Mouse (Mus musculus) B cell, adult 2 months (primary cell): ENCODE measurements at regions not wholly inside any gene's neighbourhood (a gene's known extent, or its start where the extent isn't known, plus 50 kb on each side); places are given as distances from the start of the nearest gene placed in this dataset.
"Not testable (repeated sequence)": the region's sequence is repeated elsewhere in the genome, so short reads cannot be mapped to it uniquely, and the experiment has no call there.

Experiments
- DNase-seq, 2 experiments: peaks; one replicate each; pipeline ENCODE4 v3.0.0; 2022

- no peak for DNase-seq
Observed at GRCm38 (mm10) chr3:40206326-40206725, 324.8 kb upstream of the Intu start.

DNA sequence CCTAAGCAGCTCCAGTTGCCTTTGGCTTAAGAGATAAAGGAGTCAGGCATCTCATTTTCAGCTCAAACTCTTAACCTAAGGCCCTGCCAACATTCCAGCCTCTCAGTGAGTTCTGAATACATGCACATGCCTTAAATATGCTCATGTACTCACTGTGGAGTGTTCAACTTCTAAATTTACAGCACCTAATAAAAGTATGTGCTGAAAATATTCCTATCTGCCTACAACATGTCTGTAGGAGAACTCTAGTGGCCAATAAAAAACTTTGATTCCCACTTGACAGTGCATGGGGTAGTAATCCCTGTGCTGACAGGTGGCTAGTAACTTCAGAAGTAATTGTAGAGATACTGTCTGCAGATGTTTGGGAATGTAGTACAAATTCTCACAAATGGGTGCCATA lies 319.3 kb upstream of the Intu start:
- no peak for DNase-seq

GRCm38 (mm10) chr3:40226772-40227171 lies 304.3 kb upstream of the Intu start:
- DNase-seq, result no peak

DNA sequence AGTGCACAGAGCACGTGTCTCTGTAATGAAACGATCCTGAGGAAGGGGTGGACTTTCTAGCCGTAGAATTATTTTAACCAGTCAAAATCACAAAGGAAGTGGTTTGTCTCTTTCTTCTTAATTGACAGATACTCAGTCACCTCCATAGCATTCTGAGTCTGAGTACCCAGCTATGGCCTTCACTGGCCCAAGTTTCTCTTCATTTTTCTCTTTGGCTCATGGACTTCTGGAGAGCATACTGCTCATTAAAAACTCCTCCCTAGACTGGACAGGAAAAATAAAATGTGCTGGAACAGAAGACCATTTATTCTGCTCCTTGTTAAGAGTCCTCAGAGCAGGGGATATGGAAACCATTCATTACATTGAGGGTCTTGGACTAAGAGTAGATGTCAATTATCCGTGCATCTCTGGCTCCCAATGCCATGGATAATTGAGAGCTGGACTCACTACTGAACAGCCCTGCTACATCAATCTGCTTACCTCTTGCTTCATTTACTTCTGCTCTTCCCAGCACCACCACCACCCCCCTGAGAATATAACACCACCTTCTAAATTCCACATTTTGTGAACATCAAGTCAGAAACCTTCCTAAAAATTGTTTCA lies 287.5 kb upstream of the Intu start:
- DNase-seq, result no peak

DNA sequence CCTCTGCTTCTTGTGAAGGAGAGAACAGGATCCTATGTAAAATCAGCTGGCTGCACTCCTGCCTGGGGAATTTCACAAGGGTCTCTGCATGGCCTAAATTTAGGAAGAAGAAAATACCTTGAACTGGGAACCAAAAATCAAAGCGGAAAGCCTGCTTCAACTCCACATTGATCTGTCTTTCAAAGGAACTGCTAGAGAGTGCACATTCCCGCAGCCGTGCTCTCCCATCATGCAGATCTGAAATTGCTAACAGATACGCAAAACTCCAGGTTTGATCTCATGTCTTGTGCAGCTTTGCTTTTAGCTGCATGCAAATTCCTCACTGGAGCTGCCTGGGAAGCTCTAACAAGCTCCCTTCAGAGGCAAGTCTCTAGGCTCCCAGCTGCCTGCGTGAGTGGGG lies 276.7 kb upstream of the Intu start:
- DNase-seq, result no peak

DNA sequence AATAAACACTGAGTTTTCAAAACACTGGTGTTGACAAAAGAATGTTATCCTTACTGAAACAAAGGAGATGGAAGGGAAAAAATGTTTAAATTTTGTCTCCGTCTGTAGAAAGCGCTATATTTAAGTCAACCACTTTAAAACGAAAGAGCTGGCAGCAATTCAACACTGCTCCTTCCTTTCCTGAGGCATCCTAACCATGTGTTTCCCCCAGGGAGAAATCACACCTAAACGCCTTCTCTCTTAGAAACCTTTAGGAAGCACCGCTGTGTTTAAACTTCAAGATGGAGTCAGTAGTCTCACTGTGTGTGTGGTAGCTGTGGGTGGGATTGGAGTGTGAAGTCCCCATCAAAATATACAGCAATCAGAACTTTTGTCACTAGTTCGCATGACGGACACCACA lies 268.6 kb upstream of the Intu start:
- no peak for DNase-seq

- DNase-seq, result no peak
Observed at GRCm38 (mm10) chr3:40267514-40267913, 263.6 kb upstream of the Intu start.

GRCm38 (mm10) chr3:40282926-40283325 lies 248.2 kb upstream of the Intu start:
- no peak for DNase-seq

DNA sequence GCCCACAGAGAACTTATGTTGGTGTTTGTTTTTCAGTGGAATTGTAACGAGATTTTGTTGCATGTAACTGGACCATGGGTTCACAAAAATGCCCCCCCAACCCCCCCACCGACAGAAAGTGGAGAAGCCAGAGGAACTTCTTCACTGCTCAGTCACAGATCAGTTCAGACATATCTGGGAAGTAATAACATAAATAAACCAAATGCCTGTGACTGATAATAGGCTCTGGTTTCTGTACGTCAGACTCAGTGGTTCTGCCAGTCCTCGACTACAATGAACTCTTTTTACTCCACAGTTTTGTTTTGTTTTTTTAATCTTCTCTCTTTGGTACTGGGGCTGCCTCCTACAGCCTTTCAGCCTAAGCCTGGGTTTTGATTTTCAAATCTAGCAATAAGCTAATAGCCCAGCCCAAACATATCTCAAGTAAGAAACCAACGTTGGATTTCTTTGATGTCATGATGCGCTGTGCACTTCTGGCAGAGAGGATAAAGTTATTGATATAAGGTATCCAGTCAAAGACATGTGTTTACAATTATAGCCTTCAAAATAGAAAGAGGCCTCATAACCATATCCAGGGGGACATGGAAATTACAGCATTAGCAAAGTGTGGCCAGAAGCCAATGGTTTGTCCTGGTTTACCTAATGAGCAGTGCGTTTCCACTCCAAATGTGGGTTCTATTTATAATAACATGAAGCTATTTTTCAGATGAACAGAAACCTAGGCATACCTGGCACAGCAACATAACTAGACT lies 244.0 kb upstream of the Intu start:
- no peak for DNase-seq

DNA sequence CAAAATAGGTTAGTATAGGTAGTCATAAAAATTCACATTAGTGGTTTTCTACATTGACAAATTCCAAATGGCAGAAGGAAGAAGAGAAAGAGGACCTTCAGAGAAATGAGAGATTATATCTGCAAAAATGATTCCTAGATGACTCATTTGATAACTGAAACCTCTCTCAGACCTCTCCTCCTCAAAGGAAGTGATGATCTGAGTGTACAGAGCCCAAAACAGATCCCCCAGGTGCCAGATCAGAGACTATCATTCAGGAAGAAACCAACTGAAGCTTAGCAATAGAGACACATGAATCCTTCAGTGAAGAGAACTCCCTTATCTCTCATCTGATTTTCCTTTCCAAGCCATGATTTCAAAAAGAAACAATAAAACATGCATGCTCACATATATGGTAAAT lies 234.0 kb upstream of the Intu start:
- DNase-seq, result no peak

DNA sequence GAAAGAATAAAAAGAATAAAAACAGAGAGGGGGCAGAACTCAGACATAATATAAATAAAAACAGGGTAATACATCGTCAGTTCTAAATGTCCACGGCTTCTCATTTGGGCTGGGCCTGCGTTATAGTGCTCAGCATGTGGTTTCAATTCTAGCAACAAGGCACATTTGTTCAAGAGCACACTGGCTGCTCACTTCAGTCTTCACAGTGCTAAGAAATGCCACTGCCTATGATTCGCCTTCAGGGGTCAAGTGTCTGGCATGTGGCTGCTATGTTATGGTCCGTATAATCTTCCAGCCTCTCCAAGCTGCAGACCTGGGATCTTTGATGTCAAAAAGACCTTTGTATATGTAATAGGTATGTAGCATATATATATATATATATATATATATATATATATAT lies 210.8 kb upstream of the Intu start:
- DNase-seq, result no peak

DNA sequence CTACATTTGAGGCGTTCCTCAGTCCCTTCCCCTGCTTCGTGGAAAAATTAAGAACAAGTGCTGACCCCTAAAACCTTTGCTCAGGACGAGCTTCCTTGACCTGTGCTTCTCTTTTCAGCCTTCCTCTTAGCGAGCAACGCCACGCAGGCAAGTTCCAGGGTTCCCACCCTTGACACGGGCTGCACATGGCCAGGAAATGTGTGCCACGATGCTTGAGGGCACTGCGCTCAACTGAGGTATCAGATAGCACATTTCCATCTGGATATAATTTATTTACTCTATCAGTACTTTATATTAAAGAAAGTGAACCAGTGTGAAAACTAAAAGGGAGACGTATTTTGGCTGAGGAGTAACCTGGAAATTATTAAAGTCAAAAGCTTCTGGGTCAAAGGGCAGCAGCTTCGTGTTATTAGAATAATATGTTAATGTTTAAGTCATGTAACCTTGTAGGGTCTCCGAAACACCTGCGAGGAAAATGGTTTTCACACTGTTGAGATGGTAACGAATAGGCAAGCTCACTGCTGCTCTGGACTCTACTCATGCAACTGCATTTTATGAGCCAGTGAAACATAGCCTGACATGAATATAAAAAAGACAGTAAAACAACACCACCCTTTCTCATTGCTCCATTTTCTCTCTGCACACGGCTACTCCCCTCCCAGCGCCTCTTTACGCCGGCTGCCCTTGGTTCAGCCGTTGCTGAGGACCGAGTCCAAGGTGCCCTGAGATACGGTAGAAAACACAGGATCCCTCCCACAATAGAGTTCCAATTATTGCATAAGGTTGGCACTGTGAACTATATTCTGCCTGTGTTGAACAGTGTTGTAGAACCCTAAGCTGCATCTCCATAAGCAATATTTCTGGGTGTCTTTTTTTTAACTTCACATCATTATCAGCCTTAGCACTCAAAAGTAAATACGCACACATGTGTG lies 204.9 kb upstream of the Intu start:
- DNase-seq, result no peak

- no peak for DNase-seq
Observed at GRCm38 (mm10) chr3:40339492-40340030, 191.5 kb upstream of the Intu start.

GRCm38 (mm10) chr3:40355103-40355502 lies 176.0 kb upstream of the Intu start:
- no peak for DNase-seq

GRCm38 (mm10) chr3:40368421-40368820 lies 162.7 kb upstream of the Intu start:
- DNase-seq, result no peak

DNA sequence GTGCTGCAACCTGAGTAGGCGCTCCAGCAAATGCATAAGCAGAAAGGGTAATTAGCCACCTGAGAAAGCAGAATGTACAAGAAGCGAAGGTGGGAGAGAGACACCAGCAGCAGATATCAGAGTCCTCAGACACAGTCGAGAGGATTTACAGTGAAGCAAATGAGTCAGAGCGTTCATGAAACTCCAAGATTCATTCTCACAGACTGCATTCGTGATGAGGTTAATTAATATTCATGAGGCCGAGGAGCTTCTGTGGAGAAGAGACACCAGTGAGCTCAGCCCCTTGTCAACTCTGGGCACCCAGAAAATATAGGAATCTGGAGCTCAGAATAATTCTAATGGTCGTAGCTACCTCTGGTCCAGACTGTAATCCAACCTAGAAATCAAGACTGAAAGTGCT lies 159.7 kb upstream of the Intu start:
- DNase-seq, result no peak

DNA sequence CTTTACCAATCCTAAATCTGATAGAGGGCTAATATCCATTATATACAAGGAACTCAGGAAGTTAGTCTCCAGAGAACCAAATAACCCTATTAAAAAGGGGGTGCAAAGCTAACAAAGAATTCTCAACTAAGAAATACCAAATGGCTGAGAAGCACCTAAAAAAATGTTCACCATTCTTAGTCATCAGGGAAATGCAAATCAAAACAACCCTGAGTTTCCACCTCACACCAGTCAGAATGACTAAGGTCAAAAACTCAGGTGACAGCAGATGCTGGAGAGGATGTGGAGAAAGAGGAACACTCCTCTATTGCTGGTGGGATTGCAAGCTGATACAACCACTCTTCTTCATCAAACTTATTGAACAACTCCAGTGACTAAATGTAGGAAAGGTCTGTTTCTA lies 154.9 kb upstream of the Intu start:
- DNase-seq, result not testable (repeated sequence)

DNA sequence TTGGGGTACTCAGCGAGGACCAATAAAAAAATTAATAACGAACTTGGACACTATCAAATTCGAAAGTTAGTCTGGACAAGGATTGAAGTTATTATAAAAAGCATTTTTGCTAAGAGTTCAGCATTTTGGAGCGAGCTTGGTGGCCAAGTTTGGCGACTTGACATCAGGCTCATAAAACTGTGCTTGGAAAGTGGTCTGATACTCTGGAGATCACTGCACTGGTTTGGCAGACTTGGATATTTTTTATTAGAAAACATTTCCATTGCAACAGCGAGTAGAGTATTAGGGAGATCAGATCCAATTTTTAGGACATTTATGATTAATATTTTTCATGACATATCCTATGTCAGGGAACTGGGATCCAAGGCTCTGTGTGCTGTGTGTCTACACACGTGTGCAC lies 153.7 kb upstream of the Intu start:
- no peak for DNase-seq

- DNase-seq, result no peak
Observed at GRCm38 (mm10) chr3:40379063-40379462, 152.0 kb upstream of the Intu start.

- peak; percentile 3 for DNase-seq
Observed at GRCm38 (mm10) chr3:40391631-40392030, 139.5 kb upstream of the Intu start.

DNA sequence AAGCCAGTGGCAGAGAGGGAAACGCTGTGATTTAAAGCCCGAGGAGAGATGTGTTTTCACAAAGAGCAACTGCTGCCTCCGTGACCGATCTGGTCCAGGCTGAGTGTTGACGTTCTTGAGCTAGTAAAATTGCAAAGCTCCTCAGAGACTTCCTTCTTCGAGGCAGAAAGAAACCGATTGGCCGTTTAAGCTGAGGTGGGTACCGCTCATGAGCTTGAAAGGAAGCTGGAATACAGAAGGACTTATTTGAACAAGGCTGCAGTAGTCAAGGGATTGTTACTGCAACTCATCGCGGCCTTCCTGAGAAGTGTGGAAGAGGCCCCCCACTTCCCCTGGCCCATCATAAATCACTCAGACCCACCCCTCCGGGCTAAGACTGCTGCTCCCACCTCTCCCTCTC lies 132.9 kb upstream of the Intu start:
- no peak for DNase-seq

DNA sequence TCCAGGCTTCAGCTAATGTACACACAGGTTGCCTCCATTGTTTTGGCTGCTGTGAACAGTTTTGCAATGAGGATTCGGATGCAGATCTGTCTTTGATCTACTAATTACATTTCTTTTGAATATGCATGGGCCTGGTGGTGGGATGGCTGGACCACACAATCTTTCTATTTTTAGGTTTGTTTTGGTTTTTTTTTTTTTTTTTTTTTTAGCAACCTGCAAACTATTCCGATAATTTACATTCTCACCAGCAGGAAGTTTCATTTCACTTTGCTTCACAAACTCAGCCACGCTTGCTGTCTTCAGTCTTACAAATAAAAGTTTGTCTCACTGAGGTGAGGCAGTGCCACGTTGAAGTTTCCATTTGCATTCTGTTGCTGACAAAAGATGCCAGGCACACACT lies 127.7 kb upstream of the Intu start:
- DNase-seq, result no peak
